Mouse (Mus musculus): ENCODE data around the gene Robo2. TPM values are rescaled to one million over a fixed set of nuclear protein-coding genes. Genes with fewer than 3 reads are reported as not detected.

Gene Robo2
- polyA plus RNA-seq, 1 experiment: 4.2 TPM

DNA sequence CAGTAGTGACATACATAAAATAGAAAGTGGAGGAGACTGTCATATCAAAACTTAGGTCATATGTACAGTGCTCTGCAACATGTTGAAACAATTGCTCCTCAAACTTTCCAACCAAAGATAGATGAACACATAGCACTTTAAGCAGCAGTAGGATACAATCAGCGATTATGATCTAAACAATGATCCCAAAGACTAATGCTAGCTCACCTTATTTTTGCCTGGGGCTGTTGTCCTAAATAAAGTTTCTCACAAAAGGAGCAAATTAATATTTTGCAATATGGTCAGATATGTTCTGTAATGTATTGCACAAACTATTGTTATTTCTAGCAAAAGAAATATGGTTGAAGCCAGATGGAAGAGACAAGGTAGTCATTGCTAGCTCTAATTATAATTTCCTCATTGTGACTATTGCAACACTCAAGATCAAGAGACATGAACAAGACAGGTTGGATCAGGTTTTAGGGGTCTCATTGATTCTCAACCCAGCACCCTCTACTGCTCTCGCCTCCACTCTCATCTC is 174.2 kb downstream of the Robo2 start:
- H3ac ChIP-seq (ENCODE audit: control insufficient read depth, insufficient read length, low read depth): no peak overlapping the region
- H3K79me2 ChIP-seq (ENCODE audit: control insufficient read depth, insufficient read depth): no peaks in the 10 kb centered on the region
- TF ChIP-seq FOSL1 (IDR thresholded peaks at IDR 0.05; ENCODE audit: insufficient read depth, low read length, poor library complexity, severe bottlenecking) (no peak), CTCF (IDR thresholded peaks at IDR 0.05; ENCODE audit: control insufficient read depth, insufficient read depth, insufficient read length) (no peak), MYOD1 (IDR thresholded peaks at IDR 0.05; ENCODE audit: control insufficient read depth, insufficient read length, low read depth) (no peak), MAX (IDR thresholded peaks at IDR 0.05) (no peak), MYOG (IDR thresholded peaks at IDR 0.05; ENCODE audit: control insufficient read depth, extremely low read depth, insufficient read length) (no peak), CEBPB (IDR thresholded peaks at IDR 0.05; ENCODE audit: low read depth) (no peak), USF1 (IDR thresholded peaks at IDR 0.05; ENCODE audit: low read depth) (no peak)
- no peak overlapping the region for H3K4me3 ChIP-seq (ENCODE audit: insufficient read depth, poor library complexity, severe bottlenecking)
- H3K27me3 ChIP-seq (ENCODE audit: control insufficient read depth, insufficient read depth, insufficient read length): no peaks in the 10 kb centered on the region
- no peaks in the 10 kb centered on the region for H3K36me3 ChIP-seq (ENCODE audit: control insufficient read depth, insufficient read depth)
- no peaks in the 10 kb centered on the region for H3K79me3 ChIP-seq (ENCODE audit: low read depth)

DNA sequence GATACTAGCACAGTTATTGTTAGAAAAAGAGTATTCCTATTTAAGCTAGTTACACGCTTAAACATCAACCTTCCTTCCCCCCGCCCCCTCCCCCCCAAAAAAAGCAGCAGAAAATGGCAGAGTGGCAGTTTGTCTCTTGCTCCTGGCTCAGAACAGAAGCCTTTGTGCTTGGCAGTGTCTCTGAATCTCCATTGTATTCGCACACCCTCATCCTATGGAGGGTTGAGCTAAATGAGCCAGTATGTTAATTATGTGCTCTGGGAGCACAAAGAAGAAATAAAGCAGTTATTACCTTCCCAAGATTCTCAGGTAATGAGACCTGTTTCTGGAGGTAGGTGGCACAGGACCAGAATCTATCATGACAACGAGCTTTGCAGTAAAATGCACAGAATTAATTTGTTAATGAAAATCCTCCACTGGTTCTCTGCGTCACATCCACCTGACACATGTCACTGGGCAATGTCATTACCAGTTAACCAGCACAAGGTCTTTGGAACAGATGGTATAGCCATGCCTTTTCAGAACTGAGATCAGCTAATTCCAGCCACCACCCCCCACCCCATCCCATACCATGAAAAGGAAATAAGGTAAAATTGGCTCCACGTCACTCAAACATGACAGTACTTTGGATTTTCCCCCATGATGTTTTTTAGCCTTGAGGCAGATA is 177.1 kb downstream of the Robo2 start:
- TF ChIP-seq CTCF (IDR thresholded peaks at IDR 0.05; ENCODE audit: control insufficient read depth, insufficient read depth, insufficient read length) (no peak), USF1 (IDR thresholded peaks at IDR 0.05; ENCODE audit: low read depth) (no peak), MAX (IDR thresholded peaks at IDR 0.05) (no peak), MYOD1 (IDR thresholded peaks at IDR 0.05; ENCODE audit: control insufficient read depth, insufficient read length, low read depth) (no peak), CEBPB (IDR thresholded peaks at IDR 0.05; ENCODE audit: low read depth) (no peak), FOSL1 (IDR thresholded peaks at IDR 0.05; ENCODE audit: insufficient read depth, low read length, poor library complexity, severe bottlenecking) (no peak)
- Histone ChIP-seq H3K27me3 (ENCODE audit: control insufficient read depth, insufficient read depth, insufficient read length) (no peaks in the 10 kb centered on the region), H3K79me2 (ENCODE audit: control insufficient read depth, insufficient read depth) (no peaks in the 10 kb centered on the region), H3K4me3 (ENCODE audit: insufficient read depth, poor library complexity, severe bottlenecking) (no peak overlapping the region), H3ac (ENCODE audit: control insufficient read depth, insufficient read length, low read depth) (no peak overlapping the region), H3K36me3 (ENCODE audit: control insufficient read depth, insufficient read depth) (no peaks in the 10 kb centered on the region), H3K79me3 (ENCODE audit: low read depth) (no peaks in the 10 kb centered on the region)

DNA sequence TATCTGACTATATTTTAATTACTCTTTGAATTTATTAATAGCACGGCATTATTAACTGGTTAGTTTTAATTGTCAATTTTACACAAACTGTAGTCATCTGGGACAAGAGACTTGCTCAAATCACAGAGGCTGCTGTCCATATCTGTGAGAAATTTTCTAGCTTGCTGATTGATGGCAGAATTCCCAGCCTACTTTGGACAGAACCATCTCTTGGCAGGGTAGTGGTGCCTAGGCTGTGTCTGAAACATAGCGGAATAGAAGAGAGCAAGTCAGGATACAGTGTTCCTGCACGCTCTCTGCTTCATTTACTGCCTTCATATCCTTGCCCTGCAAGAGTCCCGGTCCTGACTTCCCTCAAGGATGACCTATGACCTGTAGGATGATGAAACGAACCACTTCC is 178.0 kb downstream of the Robo2 start:
- H3K79me2 ChIP-seq (ENCODE audit: control insufficient read depth, insufficient read depth): no peaks in the 10 kb centered on the region
- H3K36me3 ChIP-seq (ENCODE audit: control insufficient read depth, insufficient read depth): no peaks in the 10 kb centered on the region
- H3ac ChIP-seq (ENCODE audit: control insufficient read depth, insufficient read length, low read depth): no peak overlapping the region
- no peaks in the 10 kb centered on the region for H3K27me3 ChIP-seq (ENCODE audit: control insufficient read depth, insufficient read depth, insufficient read length)
- no peaks in the 10 kb centered on the region for H3K79me3 ChIP-seq (ENCODE audit: low read depth)
- no peak overlapping the region for H3K4me3 ChIP-seq (ENCODE audit: insufficient read depth, poor library complexity, severe bottlenecking)
- no peak for TF ChIP-seq MYOD1 (IDR thresholded peaks at IDR 0.05; ENCODE audit: control insufficient read depth, insufficient read length, low read depth)
- TF ChIP-seq MYOG (IDR thresholded peaks at IDR 0.05; ENCODE audit: control insufficient read depth, extremely low read depth, insufficient read length): no peak
- no peak for TF ChIP-seq MAX (IDR thresholded peaks at IDR 0.05)
- no peak for TF ChIP-seq CEBPB (IDR thresholded peaks at IDR 0.05; ENCODE audit: low read depth)
- TF ChIP-seq USF1 (IDR thresholded peaks at IDR 0.05; ENCODE audit: low read depth): no peak
- no peak for TF ChIP-seq CTCF (IDR thresholded peaks at IDR 0.05; ENCODE audit: control insufficient read depth, insufficient read depth, insufficient read length)
- TF ChIP-seq FOSL1 (IDR thresholded peaks at IDR 0.05; ENCODE audit: insufficient read depth, low read length, poor library complexity, severe bottlenecking): no peak

DNA sequence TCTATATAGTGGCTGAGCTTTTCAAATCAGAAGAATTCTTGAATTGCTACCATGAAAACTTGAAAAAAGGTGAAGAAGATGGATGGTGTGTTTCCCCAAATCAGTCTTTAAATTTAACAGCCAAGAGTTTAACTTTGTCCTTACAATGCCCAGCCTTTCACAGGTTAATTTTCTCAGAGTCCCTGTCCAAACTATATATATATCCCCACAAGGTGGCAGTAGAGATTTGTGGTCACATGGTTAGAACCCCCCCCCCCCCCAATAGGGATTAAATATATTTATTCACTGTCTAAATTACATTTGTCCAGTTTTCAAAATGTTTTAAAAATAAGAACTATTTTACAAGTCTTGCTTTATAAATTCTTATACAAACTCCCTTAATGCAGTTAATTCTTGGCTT is 184.3 kb downstream of the Robo2 start:
- no peak overlapping the region for H3K4me3 ChIP-seq (ENCODE audit: insufficient read depth, poor library complexity, severe bottlenecking)
- H3ac ChIP-seq (ENCODE audit: control insufficient read depth, insufficient read length, low read depth): no peak overlapping the region
- no peaks in the 10 kb centered on the region for H3K79me2 ChIP-seq (ENCODE audit: control insufficient read depth, insufficient read depth)
- no peaks in the 10 kb centered on the region for H3K36me3 ChIP-seq (ENCODE audit: control insufficient read depth, insufficient read depth)
- H3K79me3 ChIP-seq (ENCODE audit: low read depth): no peaks in the 10 kb centered on the region
- TF ChIP-seq MYOD1 (IDR thresholded peaks at IDR 0.05; ENCODE audit: control insufficient read depth, insufficient read length, low read depth): no peak
- TF ChIP-seq FOSL1 (IDR thresholded peaks at IDR 0.05; ENCODE audit: insufficient read depth, low read length, poor library complexity, severe bottlenecking): no peak
- no peak for TF ChIP-seq MAX (IDR thresholded peaks at IDR 0.05)
- TF ChIP-seq CEBPB (IDR thresholded peaks at IDR 0.05; ENCODE audit: low read depth): no peak
- TF ChIP-seq MYOG (IDR thresholded peaks at IDR 0.05; ENCODE audit: control insufficient read depth, extremely low read depth, insufficient read length): no peak
- TF ChIP-seq USF1 (IDR thresholded peaks at IDR 0.05; ENCODE audit: low read depth): no peak
- TF ChIP-seq CTCF (IDR thresholded peaks at IDR 0.05; ENCODE audit: control insufficient read depth, insufficient read depth, insufficient read length): no peak
- no peaks in the 10 kb centered on the region for H3K27me3 ChIP-seq (ENCODE audit: control insufficient read depth, insufficient read depth, insufficient read length)

DNA sequence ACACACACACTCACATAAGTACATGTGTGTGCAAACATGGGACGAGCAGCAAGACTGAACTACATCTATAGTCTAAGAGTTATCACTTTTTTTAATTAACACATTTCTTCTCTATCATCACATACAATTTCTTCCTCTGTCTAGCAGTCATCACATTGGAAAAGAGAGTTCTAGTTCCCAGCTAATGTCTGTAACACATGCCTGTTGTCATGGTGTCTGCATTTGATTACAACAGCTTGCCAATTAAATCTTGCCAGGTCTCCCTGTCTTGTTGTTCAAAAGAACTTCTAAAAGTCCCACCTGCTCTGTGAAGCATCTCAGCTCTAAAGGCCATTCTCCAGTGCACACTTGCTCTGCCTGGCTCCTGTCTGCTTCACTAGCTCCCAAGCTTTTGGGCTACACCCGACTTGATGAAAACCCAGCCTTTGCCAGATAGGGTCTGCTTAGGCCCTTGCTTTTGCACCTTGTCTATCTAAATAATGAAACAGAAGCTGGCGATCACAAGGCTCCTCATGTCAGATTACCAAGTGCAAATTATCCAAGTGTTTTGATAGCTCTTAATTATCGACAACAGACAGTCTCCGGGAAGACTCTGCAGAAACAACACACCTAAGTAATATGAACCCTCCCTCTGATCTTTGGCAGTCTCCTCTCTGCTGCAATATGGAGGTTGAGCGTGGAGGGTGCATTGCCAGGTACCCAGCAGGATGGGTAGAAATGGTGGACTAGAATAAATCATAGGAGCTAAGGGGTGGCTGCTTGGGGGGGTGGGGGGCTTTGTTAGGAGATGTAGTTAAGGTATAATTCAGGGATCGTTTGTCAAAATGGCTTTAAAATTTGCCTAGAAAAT is 186.0 kb downstream of the Robo2 start:
- no peak overlapping the region for H3ac ChIP-seq (ENCODE audit: control insufficient read depth, insufficient read length, low read depth)
- H3K36me3 ChIP-seq (ENCODE audit: control insufficient read depth, insufficient read depth): no peaks in the 10 kb centered on the region
- H3K79me3 ChIP-seq (ENCODE audit: low read depth): no peaks in the 10 kb centered on the region
- H3K79me2 ChIP-seq (ENCODE audit: control insufficient read depth, insufficient read depth): no peaks in the 10 kb centered on the region
- H3K4me3 ChIP-seq (ENCODE audit: insufficient read depth, poor library complexity, severe bottlenecking): no peak overlapping the region
- TF ChIP-seq MYOG (IDR thresholded peaks at IDR 0.05; ENCODE audit: control insufficient read depth, extremely low read depth, insufficient read length) (no peak), FOSL1 (IDR thresholded peaks at IDR 0.05; ENCODE audit: insufficient read depth, low read length, poor library complexity, severe bottlenecking) (no peak), MAX (IDR thresholded peaks at IDR 0.05) (no peak), MYOD1 (IDR thresholded peaks at IDR 0.05; ENCODE audit: control insufficient read depth, insufficient read length, low read depth) (no peak), CEBPB (IDR thresholded peaks at IDR 0.05; ENCODE audit: low read depth) (no peak), USF1 (IDR thresholded peaks at IDR 0.05; ENCODE audit: low read depth) (no peak), CTCF (IDR thresholded peaks at IDR 0.05; ENCODE audit: control insufficient read depth, insufficient read depth, insufficient read length) (no peak)
- H3K27me3 ChIP-seq (ENCODE audit: control insufficient read depth, insufficient read depth, insufficient read length): no peaks in the 10 kb centered on the region
